Mouse (Mus musculus) heart, embryonic 15.5 days (tissue): ENCODE results near the gene Cox7a2. TPM values are rescaled to one million over a fixed set of nuclear protein-coding genes. Genes with fewer than 3 reads are reported as not detected.

Experiments
- ATAC-seq: fragments of 200-750 bp; cut with Nextera tagmentation; replicated peaks from 2 replicates; pipeline ENCODE4 v1.8.0; 2017; ENCODE audit warnings: low read depth, moderate TSS enrichment; ENCODE audit not compliant: insufficient number of reproducible peaks, insufficient read depth, low FRiP score
- H3K27ac ChIP-seq: fragments of 300-500 bp; sonication (generic); 2 replicates; pipeline ENCODE4 v1.5.1; 2015; ENCODE audit warnings: mild to moderate bottlenecking, inconsistent platforms
- H3K27me3 ChIP-seq: fragments of 300-500 bp; sonication (generic); 2 replicates; pipeline ENCODE4 v1.6.1; 2015; ENCODE audit warnings: inconsistent platforms
- H3K36me3 ChIP-seq: fragments of 300-500 bp; sonication (generic); 2 replicates; pipeline ENCODE4 v1.6.1; 2015; ENCODE audit warnings: mild to moderate bottlenecking, inconsistent platforms
- H3K4me1 ChIP-seq: fragments of 300-500 bp; sonication (generic); replicated peaks from 2 replicates; pipeline ENCODE4 v1.6.1; 2015; ENCODE audit warnings: inconsistent platforms
- H3K4me2 ChIP-seq: fragments of 300-500 bp; sonication (generic); 2 replicates; pipeline ENCODE4 v1.6.1; 2015; ENCODE audit warnings: inconsistent platforms, mild to moderate bottlenecking, moderate library complexity
- H3K4me3 ChIP-seq: fragments of 300-500 bp; sonication (generic); 2 replicates; pipeline ENCODE4 v1.5.1; 2015; ENCODE audit warnings: mild to moderate bottlenecking, inconsistent platforms
- H3K9ac ChIP-seq: fragments of 300-500 bp; sonication (generic); 2 replicates; pipeline ENCODE4 v1.6.1; 2015; ENCODE audit warnings: mild to moderate bottlenecking, inconsistent platforms
- H3K9me3 ChIP-seq: fragments of 300-500 bp; sonication (generic); replicated peaks from 2 replicates; pipeline ENCODE4 v1.6.1; 2016; ENCODE audit warnings: inconsistent platforms
- WGBS: fragments of 180-500 bp; shearing (Covaris S2); methylation state at CpG from one replicate; pipeline ENCODE4 v1.1.7; 2015; ENCODE audit warnings: mixed read lengths; 5-methylcytosine and 5-hydroxymethylcytosine counted together
- polyA plus RNA-seq: library from polyadenylated mRNA; unstranded; fragments of >200 nt; fragmentation: Nextera tagmentation; extraction: Ambion mirVana; gene quantifications from 2 replicates; pipeline ENCODE4 v1.2.1, GENCODE M21; 2015

Cox7a2 gene
- 1,196 and 1,660 TPM in 2 replicates for polyA plus RNA-seq

DNA sequence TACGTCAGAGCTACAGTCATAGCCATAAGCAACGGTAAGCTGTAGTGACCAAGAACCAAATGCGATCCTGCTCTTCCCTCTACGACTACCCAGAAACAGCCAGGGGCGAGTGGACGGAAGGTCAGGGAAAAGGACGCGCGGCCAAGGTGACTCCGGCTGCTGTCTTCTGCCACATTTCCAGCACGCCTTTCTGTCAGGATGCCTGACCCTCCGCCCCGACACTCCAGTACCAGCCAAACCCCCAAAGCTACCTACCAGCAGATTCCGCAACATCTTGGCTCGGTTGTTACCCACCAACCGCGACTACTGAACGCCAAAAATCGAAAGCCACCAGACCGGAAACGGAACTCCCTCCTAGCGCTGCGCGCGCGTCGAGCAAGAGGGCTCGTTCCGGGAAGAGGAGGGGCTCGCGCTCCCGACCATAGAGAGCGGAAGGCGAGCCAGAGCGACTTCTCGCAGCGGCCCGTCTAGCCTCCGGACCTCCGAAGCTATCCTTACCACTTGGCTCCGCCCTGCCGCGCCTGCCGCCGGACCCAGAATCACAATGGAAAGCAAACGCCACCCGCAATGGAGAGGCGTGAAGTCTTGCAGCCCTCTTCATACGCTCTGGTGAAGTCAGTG lies at the start of gene Cox7a2:
Gene Cox7a2, minus strand, starts transcription at position 494 of the 621 bp plus-strand sequence.
- no peaks in the 10 kb centered on the region for H3K9me3 ChIP-seq
- H3K36me3 ChIP-seq = peaks cover 27% of the 10 kb centered on the region
- WGBS = under 1% methylated on average over 49 of the region's 49 CpGs
- H3K4me1 ChIP-seq = peaks cover 19% of the 10 kb centered on the region
- no peaks in the 10 kb centered on the region for H3K27me3 ChIP-seq
- peak within 1 kb of the TSS; percentile 77 for H3K4me3 ChIP-seq
- peak within 1 kb of the TSS; percentile 73 for H3K9ac ChIP-seq
- ATAC-seq = peak; percentile 100
- H3K4me2 ChIP-seq = peak within 1 kb of the TSS; percentile 71
- H3K27ac ChIP-seq = peak within 1 kb of the TSS; percentile 95

DNA sequence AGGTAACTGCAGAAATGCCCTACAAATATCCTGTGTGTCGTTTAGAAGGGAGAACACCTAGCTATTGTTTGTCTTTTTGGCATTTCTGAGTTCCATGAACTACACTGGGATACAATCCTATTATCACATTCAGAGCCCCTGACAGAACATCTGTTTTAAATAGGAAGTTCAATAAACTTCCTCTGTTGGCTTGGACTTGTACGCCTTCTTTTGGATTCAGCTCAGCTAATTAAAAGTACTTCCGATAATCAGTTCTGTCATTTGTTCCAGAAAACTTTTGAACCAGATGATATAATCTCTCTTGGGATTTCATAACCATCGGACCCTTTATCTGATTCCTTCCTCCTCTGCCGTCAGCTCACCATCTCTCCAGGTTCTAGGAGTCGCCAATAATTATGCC lies 49.7 kb upstream of the Cox7a2 start:
- ATAC-seq = no peak
- Histone ChIP-seq H3K9ac (no peak overlapping the region), H3K9me3 (no peaks in the 10 kb centered on the region), H3K4me3 (no peak overlapping the region), H3K4me2 (no peak overlapping the region), H3K4me1 (peaks cover 7% of the 10 kb centered on the region), H3K27ac (no peak overlapping the region), H3K36me3 (peaks cover 11% of the 10 kb centered on the region), H3K27me3 (no peaks in the 10 kb centered on the region)
- WGBS = 56% methylated on average over 6 of the region's 6 CpGs

DNA sequence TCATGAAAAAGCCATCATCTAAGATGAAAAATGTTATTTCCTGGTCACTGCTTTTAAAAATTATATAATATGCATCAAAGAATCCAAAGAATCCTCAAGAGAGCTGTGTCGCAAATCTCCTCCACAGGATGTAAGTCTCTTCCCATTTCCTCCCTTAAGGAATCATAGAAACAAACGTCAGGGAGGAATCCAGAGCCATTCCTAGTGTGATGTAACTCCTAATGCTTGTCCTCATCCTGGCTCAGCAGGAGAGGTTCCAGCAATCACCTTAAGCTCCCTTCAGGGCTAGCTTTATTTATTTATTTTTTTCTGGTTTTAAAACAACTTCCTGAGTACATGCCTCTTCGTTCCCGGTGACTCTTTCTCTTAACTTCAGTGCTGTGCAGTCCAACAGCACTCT lies 47.5 kb upstream of the Cox7a2 start:
- ATAC-seq = no peak
- H3K27ac ChIP-seq = peak overlapping the region; percentile 36; the same call in 1 of the 2 replicates
- 39% methylated on average over 4 of the region's 4 CpGs for WGBS

DNA sequence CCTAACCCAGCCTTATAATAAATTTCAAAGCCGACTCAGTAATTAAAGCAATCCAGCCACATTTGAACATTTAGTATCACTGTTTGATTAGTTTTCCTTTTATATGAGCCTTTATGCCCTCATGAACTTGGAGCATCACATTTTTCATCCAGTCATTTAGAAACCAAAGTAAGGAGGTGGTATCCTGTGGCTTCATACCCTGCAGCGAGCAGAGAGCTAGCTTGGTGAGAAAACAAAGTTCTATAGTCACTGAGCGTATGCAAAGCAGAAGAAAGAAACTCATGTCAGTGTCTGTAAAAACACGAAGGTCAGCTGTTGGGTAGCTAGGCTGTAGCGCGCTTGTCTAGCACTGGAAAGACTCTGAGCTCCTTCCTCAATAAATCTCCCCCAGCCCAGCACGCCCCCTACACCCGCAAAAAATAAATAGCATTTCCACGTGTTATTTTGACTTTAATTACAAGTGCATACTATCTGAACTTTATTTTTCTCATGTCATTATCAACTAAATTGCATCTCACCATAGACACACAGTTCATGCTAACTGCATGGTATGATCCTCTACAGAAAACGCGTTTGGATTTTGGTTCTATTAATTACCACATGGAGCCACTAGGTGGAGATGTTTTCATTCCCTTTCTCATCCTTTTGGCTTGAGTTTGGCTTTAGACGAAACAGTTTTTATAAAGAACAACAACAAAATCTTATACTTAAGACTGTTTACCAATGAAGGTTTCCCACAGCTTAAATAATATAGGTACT lies 46.8 kb upstream of the Cox7a2 start:
- H3K9ac ChIP-seq = no peak overlapping the region
- no peak for ATAC-seq
- no peak overlapping the region for H3K27ac ChIP-seq
- 47% methylated on average over 12 of the region's 12 CpGs for WGBS
- H3K36me3 ChIP-seq = no peaks in the 10 kb centered on the region; the same call in 1 of the 2 replicates
- no peak overlapping the region for H3K4me3 ChIP-seq
- no peaks in the 10 kb centered on the region for H3K27me3 ChIP-seq
- H3K4me2 ChIP-seq = no peak overlapping the region
- H3K4me1 ChIP-seq = peaks cover 7% of the 10 kb centered on the region
- no peaks in the 10 kb centered on the region for H3K9me3 ChIP-seq

More for the DNA sequence above, 47.5 kb upstream of the Cox7a2 start:
- no peaks in the 10 kb centered on the region for H3K9me3 ChIP-seq
- no peak overlapping the region for H3K4me2 ChIP-seq
- H3K4me1 ChIP-seq = peaks cover 7% of the 10 kb centered on the region
- H3K36me3 ChIP-seq = no peaks in the 10 kb centered on the region; the same call in 1 of the 2 replicates
- H3K27me3 ChIP-seq = no peaks in the 10 kb centered on the region
- H3K9ac ChIP-seq = no peak overlapping the region
- H3K4me3 ChIP-seq = no peak overlapping the region

DNA sequence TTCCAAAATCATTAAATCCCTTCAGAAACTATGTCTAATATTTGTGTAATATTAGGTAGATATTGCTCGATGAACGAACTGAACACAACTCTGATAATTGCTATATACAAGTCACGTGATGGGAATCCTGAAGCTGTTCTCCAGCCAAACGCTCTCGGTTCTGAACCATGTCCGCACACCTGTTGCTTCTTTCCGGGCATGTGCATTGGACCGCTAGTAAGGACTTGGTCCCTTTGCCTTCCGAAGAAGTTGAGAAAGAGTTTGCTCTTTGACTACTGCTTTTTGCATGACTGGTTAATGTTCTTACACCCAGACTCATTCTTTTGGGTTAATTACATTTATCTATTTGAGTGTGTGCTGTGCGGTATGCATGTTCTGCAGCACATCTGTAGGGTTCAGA lies 45.7 kb upstream of the Cox7a2 start:
- no peak overlapping the region for H3K4me2 ChIP-seq
- H3K27me3 ChIP-seq = no peaks in the 10 kb centered on the region
- no peaks in the 10 kb centered on the region for H3K9me3 ChIP-seq
- H3K36me3 ChIP-seq = no peaks in the 10 kb centered on the region; the same call in 1 of the 2 replicates
- H3K4me3 ChIP-seq = no peak overlapping the region
- WGBS = 92% methylated on average over 10 of the region's 10 CpGs
- no peak overlapping the region for H3K27ac ChIP-seq
- H3K9ac ChIP-seq = no peak overlapping the region
- peaks cover 7% of the 10 kb centered on the region for H3K4me1 ChIP-seq
- ATAC-seq = no peak

DNA sequence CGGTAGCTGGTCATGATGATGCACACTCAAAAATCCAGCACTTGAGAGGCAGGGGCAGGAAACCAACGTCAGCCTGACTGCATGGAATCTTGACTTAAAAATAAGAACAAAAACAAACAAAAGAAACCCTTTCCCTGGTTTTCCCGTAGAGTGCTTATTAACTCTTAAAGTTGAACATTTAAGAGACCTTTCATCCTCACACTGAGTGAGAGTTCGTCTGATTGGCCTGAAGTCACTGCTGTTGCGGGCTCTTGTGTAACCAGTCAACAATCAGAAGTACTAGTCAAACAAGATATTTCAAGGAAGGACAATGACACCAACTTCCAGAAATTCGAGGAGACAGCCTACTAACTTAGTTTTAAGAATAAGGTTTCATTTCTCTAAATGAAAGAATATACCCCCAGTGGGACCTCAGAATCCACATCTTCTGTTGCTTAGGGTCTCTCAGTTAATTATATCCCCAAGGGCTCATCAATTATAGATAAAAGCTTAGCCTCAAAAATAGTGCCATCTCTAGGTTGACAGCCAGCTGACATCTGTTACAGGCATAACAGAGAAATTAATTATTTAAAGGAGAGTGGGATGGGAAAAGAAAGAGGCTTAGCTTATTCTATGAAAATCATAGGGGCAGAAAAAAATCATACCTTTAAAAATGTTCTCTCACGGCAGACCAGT lies 36.9 kb upstream of the Cox7a2 start:
- Histone ChIP-seq H3K4me1 (peaks cover 8% of the 10 kb centered on the region), H3K4me3 (no peak overlapping the region), H3K27me3 (no peaks in the 10 kb centered on the region), H3K27ac (no peak overlapping the region), H3K4me2 (no peak overlapping the region), H3K9ac (no peak overlapping the region), H3K9me3 (no peaks in the 10 kb centered on the region), H3K36me3 (no peaks in the 10 kb centered on the region)
- WGBS = 61% methylated on average over 7 of the region's 7 CpGs
- ATAC-seq = no peak

DNA sequence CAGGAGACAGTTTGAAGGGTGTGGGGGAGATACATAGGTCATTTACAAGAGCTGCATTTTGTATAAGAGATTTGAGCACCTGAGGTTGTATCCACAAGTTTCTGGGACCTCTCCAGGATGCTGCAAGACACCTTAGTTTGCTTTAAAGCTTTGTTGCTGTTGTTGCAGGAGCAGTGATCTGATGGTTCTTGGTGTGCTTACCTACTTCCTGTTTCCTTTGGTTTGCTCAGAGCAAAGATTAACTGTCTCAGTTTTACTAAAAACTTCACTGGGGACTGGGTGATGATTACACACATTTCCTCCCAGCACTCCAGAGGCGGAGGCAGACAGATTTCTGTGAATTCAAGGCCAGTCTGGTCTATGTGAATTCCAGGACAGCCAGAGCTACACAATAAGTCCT lies 35.4 kb upstream of the Cox7a2 start:
- Histone ChIP-seq H3K4me2 (no peak overlapping the region), H3K27ac (no peak overlapping the region), H3K36me3 (no peaks in the 10 kb centered on the region), H3K27me3 (no peaks in the 10 kb centered on the region), H3K9ac (no peak overlapping the region), H3K9me3 (no peaks in the 10 kb centered on the region), H3K4me3 (no peak overlapping the region), H3K4me1 (peaks cover 8% of the 10 kb centered on the region)
- 48% methylated on average over 1 of the region's 1 CpGs for WGBS
- no peak for ATAC-seq

DNA sequence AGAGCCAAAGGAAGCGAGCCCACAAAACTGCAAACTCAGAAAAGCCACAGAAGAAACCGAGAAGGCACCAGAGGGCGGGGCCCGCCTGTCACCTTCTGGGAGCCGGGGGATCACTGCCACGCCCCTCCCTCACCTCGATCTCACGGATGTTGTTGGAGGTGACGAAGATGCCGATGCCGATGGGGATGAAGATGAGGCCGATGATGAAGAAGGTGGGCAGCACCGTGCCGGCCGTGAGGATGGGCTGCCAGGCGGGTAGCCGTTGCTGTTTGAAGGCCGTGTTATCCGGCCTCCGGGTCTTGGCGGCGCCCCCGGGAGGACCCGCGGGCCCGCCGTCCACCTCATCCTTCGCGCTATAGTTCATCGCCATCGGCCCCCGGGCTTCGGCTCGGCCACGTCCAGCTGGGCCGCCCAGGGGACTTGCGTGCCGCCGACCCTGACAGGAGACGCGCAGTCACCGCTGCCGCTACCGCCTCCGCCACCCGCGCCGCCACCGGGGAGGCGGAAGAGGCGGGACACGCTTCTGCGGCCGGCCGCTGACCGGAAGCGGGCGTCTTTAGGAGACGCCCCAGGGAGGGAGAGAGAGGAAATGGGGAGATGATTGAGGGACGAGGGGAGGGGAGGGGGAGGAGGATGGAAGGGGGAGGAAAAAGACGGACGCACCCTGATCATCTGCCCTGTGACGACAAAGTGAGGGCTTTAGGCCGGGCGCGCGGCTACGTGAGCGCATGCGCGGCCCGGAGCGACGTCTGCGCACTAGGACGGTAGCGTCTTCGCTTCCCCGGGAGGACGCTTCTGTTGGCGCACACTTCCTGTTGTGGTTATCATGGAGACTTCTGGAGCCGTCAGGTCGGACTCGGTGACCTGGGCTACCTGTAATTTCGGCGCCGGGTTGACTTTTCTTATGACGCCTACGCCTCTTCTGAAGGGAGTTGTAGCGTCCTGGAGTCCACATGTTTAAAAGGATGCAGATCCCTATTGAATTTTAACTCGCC lies 33.5 kb upstream of the Cox7a2 start, which contains the start of gene Tmem30a:
Gene Tmem30a, minus strand, starts transcription at position 667 of the 995 bp plus-strand sequence.
- under 1% methylated on average over 91 of the region's 91 CpGs for WGBS
- Histone ChIP-seq H3K4me3 (peak within 1 kb of the TSS; percentile 92), H3K9me3 (no peaks in the 10 kb centered on the region), H3K36me3 (no peaks in the 10 kb centered on the region), H3K27ac (peak within 1 kb of the TSS; percentile 90), H3K9ac (peak within 1 kb of the TSS; percentile 90), H3K4me2 (peak within 1 kb of the TSS; percentile 67), H3K4me1 (peaks cover 8% of the 10 kb centered on the region), H3K27me3 (no peaks in the 10 kb centered on the region)
- ATAC-seq = peak; percentile 96

DNA sequence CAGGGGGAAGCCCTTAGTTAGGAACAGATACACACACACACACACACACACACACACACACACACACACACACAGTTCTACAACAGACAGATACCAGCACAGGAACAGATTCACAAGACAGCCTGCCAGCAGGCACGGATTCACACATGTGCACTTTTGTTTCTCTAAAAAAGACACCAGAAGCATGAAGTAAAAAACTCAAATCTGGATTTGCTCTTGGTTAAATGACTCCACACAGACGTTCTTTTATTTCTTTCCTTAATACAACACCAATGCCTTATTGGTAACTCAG lies 26.1 kb upstream of the Cox7a2 start:
- ATAC-seq = no peak
- no peak overlapping the region for H3K27ac ChIP-seq
- H3K4me3 ChIP-seq = no peak overlapping the region
- H3K4me2 ChIP-seq = no peak overlapping the region
- no peaks in the 10 kb centered on the region for H3K4me1 ChIP-seq
- no peaks in the 10 kb centered on the region for H3K27me3 ChIP-seq
- no peaks in the 10 kb centered on the region for H3K36me3 ChIP-seq
- no peaks in the 10 kb centered on the region for H3K9me3 ChIP-seq
- no peak overlapping the region for H3K9ac ChIP-seq
- WGBS = 70% methylated on average over 2 of the region's 2 CpGs

DNA sequence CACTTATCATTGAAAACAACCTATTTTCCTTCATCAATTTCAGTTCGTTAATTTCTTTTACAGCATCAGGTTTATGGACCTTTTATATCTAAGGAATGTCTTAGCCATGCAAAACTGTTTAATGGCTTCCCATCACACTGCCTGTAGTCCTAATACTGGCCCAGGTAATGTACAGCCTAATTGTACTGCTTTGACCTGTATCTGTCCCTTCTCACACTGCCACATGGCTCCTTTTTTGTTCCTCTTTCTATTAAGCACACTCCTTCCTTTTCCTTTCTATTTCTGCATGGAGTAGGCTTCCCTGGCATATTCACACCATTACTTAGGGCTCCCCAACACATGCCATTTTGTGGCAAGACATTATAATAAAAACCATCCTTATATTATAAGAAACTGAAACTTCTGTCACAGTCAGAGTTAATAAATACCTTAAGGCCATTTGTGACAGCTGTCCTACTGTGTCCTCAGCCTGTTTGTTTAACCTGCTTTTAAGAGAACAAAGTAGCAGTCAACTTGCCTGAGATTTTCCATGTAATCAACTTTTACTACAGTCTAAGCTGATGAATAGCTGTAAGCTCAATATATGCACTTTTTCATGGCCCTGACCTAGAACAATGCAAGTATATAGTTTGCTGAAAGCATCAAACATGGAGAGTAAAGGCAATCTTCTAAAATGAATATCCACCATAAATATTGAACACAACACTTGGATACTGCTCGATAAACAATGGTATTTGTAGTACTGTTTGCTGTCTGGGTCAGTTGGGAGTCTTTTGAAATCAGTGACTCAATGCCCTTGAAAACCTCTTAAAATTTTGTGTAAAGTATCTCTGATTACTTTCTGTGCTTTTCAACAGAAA lies 25.5 kb upstream of the Cox7a2 start:
- no peaks in the 10 kb centered on the region for H3K36me3 ChIP-seq
- H3K4me2 ChIP-seq = no peak overlapping the region
- no peaks in the 10 kb centered on the region for H3K9me3 ChIP-seq
- no peak overlapping the region for H3K4me3 ChIP-seq
- H3K27me3 ChIP-seq = no peaks in the 10 kb centered on the region
- ATAC-seq = no peak
- H3K9ac ChIP-seq = no peak overlapping the region
- WGBS = 86% methylated on average over 2 of the region's 2 CpGs
- no peak overlapping the region for H3K27ac ChIP-seq
- no peaks in the 10 kb centered on the region for H3K4me1 ChIP-seq
